Mouse (Mus musculus) bone marrow macrophage, adult 2 months (primary cell): ENCODE measurements around the gene Fbxw4.

Experiments used
- CTCF ChIP-seq: IDR thresholded peaks from 2 replicates; pipeline ENCODE4 v1.5.1; 2012; ENCODE audit warnings: low read depth, mild to moderate bottlenecking, low read length, moderate library complexity
- POLR2A ChIP-seq: IDR thresholded peaks from 2 replicates; pipeline ENCODE4 v1.6.1; 2012; ENCODE audit warnings: mild to moderate bottlenecking, low read depth, low read length, borderline replicate concordance

DNA sequence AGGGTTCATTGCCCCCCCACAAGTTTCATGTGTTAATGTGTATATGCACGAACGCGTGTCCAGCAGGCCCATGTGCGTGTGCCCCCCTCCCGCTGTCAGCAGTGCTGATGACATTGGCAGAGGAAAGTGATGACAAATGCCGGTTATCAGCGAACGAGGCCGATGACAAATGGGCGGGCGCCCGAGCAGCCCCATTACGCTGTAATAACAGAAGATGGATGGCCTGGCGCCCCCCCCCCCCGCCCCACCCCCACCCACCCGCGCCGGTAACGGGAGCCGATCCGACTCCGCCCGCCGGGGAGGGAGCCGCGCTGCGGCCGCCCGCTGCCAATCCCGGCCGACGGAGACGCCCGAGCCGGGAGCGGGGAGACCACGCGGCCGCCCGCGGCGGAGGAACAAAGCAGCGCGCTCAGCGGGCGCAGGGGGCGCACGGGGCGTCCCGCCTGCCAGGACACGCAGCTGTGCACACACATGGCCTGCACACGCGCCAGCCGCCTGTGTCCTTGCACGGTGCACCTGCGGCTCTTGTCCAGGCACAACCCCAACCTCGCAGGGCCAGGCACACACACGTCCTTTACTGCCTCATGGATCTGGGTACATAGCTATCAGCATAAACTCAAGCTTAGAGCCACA lies 118.6 kb downstream of the Fbxw4 start:
- TF ChIP-seq CTCF (no peak), POLR2A (no peak)
